Mouse (Mus musculus): ENCODE measurements around the gene Nek7. TPM values are rescaled to one million over a fixed set of nuclear protein-coding genes. Genes with fewer than 3 reads are reported as not detected.

Nek7 gene
- polyA plus RNA-seq, 1 experiment = 1.7 TPM

- Histone ChIP-seq H3K27ac (ENCODE audit: control insufficient read depth, insufficient read depth, low read depth, low read length) (no peak overlapping the region), H3K4me3 (ENCODE audit: control insufficient read depth, low read depth, low read length) (no peak overlapping the region), H3K36me3 (ENCODE audit: control insufficient read depth, insufficient read depth, low read length) (no peaks in the 10 kb centered on the region), H3K4me1 (ENCODE audit: control insufficient read depth, insufficient read depth, low read length) (no peaks in the 10 kb centered on the region), H3K27me3 (ENCODE audit: control insufficient read depth, insufficient read depth, low read length) (no peaks in the 10 kb centered on the region)
- TF ChIP-seq CTCF (IDR thresholded peaks at IDR 0.05; ENCODE audit: control insufficient read depth, insufficient read depth, insufficient replicate concordance, low read depth, low read length) (no peak), POLR2A (IDR thresholded peaks at IDR 0.05; ENCODE audit: control insufficient read depth, low read depth, low read length) (no peak)
Measured at GRCm38 (mm10) chr1:138499461-138499860, 120.5 kb downstream of the Nek7 start.

DNA sequence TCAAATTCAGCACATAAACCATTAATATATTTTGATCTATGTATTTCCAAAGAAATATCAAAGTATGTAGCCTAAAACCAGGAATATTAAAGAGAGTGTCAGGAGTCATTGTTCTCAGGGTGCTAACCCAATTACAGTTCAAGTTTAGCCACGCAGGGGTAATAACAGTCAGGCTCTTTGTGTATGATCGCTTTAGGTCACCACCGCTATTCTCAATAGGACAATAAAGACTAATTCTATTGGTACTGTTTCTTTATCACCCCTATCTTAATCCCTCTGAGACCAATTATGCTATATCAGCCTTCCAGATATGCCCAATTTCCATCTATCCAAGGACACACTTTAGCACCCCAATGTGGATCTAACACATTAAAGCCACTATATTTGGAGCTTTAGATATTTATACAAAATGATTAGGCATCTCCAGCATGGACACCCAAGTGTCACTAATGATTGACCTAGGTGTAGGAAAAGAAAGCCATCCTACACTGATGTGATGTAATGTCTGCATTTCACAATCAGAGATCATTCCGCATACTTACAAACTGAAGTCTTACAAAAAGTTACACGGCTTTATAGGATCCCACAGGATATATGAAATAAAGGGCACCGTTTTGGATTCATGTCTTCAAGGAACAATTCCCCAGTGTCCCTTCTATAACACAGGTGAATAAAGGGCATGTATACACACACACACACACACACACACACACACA is 128.4 kb downstream of the Nek7 start:
- Histone ChIP-seq H3K4me1 (ENCODE audit: control insufficient read depth, insufficient read depth, low read length) (no peaks in the 10 kb centered on the region), H3K27ac (ENCODE audit: control insufficient read depth, insufficient read depth, low read depth, low read length) (no peak overlapping the region), H3K27me3 (ENCODE audit: control insufficient read depth, insufficient read depth, low read length) (no peaks in the 10 kb centered on the region), H3K4me3 (ENCODE audit: control insufficient read depth, low read depth, low read length) (no peak overlapping the region), H3K36me3 (ENCODE audit: control insufficient read depth, insufficient read depth, low read length) (no peaks in the 10 kb centered on the region)
- TF ChIP-seq POLR2A (IDR thresholded peaks at IDR 0.05; ENCODE audit: control insufficient read depth, low read depth, low read length) (no peak), CTCF (IDR thresholded peaks at IDR 0.05; ENCODE audit: control insufficient read depth, insufficient read depth, insufficient replicate concordance, low read depth, low read length) (no peak)

DNA sequence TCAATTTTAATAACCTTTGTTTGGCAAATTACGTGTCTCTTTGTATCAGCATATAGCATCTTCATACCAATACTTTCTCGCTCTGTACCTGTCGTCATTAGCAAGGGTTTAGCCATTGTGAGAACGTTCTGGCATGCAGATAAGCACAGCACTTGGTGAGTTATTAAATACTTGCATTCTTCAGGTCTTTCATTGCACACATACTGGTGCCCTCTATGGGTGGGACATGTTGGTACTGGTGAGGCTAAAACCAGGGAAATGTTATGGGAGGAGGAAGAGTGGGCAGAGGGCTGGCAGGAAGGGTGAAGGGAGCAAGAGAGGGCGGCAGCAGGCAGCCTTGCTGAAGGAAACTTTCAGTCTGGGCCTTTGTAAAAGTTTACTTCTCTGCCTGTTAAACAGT is 132.4 kb downstream of the Nek7 start:
- Histone ChIP-seq H3K27ac (ENCODE audit: control insufficient read depth, insufficient read depth, low read depth, low read length) (no peak overlapping the region), H3K27me3 (ENCODE audit: control insufficient read depth, insufficient read depth, low read length) (no peaks in the 10 kb centered on the region), H3K36me3 (ENCODE audit: control insufficient read depth, insufficient read depth, low read length) (no peaks in the 10 kb centered on the region), H3K4me3 (ENCODE audit: control insufficient read depth, low read depth, low read length) (no peak overlapping the region), H3K4me1 (ENCODE audit: control insufficient read depth, insufficient read depth, low read length) (no peaks in the 10 kb centered on the region)
- TF ChIP-seq CTCF (IDR thresholded peaks at IDR 0.05; ENCODE audit: control insufficient read depth, insufficient read depth, insufficient replicate concordance, low read depth, low read length) (no peak), POLR2A (IDR thresholded peaks at IDR 0.05; ENCODE audit: control insufficient read depth, low read depth, low read length) (no peak)

DNA sequence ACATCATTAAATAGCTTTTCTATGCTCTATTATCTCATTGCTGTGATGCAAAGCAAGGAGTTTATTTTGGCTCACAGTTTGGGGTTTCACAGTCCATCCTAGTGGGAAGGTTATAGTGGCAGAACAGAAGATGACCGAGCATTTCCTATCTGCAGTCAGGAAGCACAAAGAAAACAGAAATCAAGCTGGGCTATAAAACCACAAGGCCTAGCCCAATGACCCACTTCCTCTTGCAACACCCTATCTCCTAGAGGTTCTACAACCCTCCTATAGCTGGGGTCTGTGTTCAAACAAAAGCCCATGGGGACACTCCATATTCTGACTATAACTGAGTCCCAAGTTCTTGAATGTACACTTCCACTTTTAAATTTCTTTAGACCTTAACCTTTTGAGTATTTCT is 139.2 kb downstream of the Nek7 start:
- Histone ChIP-seq H3K36me3 (ENCODE audit: control insufficient read depth, insufficient read depth, low read length) (no peaks in the 10 kb centered on the region), H3K27me3 (ENCODE audit: control insufficient read depth, insufficient read depth, low read length) (no peaks in the 10 kb centered on the region), H3K27ac (ENCODE audit: control insufficient read depth, insufficient read depth, low read depth, low read length) (no peak overlapping the region), H3K4me3 (ENCODE audit: control insufficient read depth, low read depth, low read length) (no peak overlapping the region), H3K4me1 (ENCODE audit: control insufficient read depth, insufficient read depth, low read length) (no peaks in the 10 kb centered on the region)
- TF ChIP-seq CTCF (IDR thresholded peaks at IDR 0.05; ENCODE audit: control insufficient read depth, insufficient read depth, insufficient replicate concordance, low read depth, low read length) (no peak), POLR2A (IDR thresholded peaks at IDR 0.05; ENCODE audit: control insufficient read depth, low read depth, low read length) (no peak)

GRCm38 (mm10) chr1:138465352-138465751 is 154.6 kb downstream of the Nek7 start:
- no peaks in the 10 kb centered on the region for H3K36me3 ChIP-seq (ENCODE audit: control insufficient read depth, insufficient read depth, low read length)
- H3K27ac ChIP-seq (ENCODE audit: control insufficient read depth, insufficient read depth, low read depth, low read length) = no peak overlapping the region
- H3K27me3 ChIP-seq (ENCODE audit: control insufficient read depth, insufficient read depth, low read length) = no peaks in the 10 kb centered on the region
- no peak overlapping the region for H3K4me3 ChIP-seq (ENCODE audit: control insufficient read depth, low read depth, low read length)
- H3K4me1 ChIP-seq (ENCODE audit: control insufficient read depth, insufficient read depth, low read length) = no peaks in the 10 kb centered on the region
- TF ChIP-seq POLR2A (IDR thresholded peaks at IDR 0.05; ENCODE audit: control insufficient read depth, low read depth, low read length) (no peak), CTCF (IDR thresholded peaks at IDR 0.05; ENCODE audit: control insufficient read depth, insufficient read depth, insufficient replicate concordance, low read depth, low read length) (no peak)

- Histone ChIP-seq H3K27ac (ENCODE audit: control insufficient read depth, insufficient read depth, low read depth, low read length) (no peak overlapping the region), H3K36me3 (ENCODE audit: control insufficient read depth, insufficient read depth, low read length) (no peaks in the 10 kb centered on the region), H3K4me3 (ENCODE audit: control insufficient read depth, low read depth, low read length) (no peak overlapping the region), H3K4me1 (ENCODE audit: control insufficient read depth, insufficient read depth, low read length) (no peaks in the 10 kb centered on the region), H3K27me3 (ENCODE audit: control insufficient read depth, insufficient read depth, low read length) (no peaks in the 10 kb centered on the region)
- TF ChIP-seq CTCF (IDR thresholded peaks at IDR 0.05; ENCODE audit: control insufficient read depth, insufficient read depth, insufficient replicate concordance, low read depth, low read length) (no peak), POLR2A (IDR thresholded peaks at IDR 0.05; ENCODE audit: control insufficient read depth, low read depth, low read length) (no peak)
Measured at GRCm38 (mm10) chr1:138461425-138461824, 158.5 kb downstream of the Nek7 start.

DNA sequence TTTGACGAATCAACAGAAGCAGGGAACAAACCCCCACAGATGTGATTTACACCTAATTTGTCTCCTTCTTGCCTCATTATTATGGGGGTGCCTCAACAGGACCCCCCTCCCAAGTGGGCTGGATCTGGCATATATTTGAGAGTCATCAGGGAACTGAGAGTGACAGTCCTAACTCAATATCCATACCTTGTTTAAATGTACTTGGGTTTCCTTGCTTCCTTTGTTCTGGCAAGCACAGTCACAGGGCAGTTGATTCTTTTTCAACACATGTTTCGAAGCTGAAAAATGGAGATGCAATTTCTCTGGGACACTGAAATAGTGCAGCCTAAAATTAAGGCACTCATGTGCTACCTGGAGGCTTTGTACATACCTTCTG is 170.5 kb downstream of the Nek7 start:
- H3K4me1 ChIP-seq (ENCODE audit: control insufficient read depth, insufficient read depth, low read length) = no peaks in the 10 kb centered on the region
- TF ChIP-seq CTCF (IDR thresholded peaks at IDR 0.05; ENCODE audit: control insufficient read depth, insufficient read depth, insufficient replicate concordance, low read depth, low read length) = no peak
- TF ChIP-seq POLR2A (IDR thresholded peaks at IDR 0.05; ENCODE audit: control insufficient read depth, low read depth, low read length) = no peak
- H3K4me3 ChIP-seq (ENCODE audit: control insufficient read depth, low read depth, low read length) = no peak overlapping the region
- H3K27ac ChIP-seq (ENCODE audit: control insufficient read depth, insufficient read depth, low read depth, low read length) = no peak overlapping the region
- H3K27me3 ChIP-seq (ENCODE audit: control insufficient read depth, insufficient read depth, low read length) = no peaks in the 10 kb centered on the region
- H3K36me3 ChIP-seq (ENCODE audit: control insufficient read depth, insufficient read depth, low read length) = no peaks in the 10 kb centered on the region

All from testis, adult 2 months (tissue).